Mouse (Mus musculus) ovary, adult 18-20 months (tissue): ENCODE data around the gene Golga5.
"Not testable (repeated sequence)": the region's sequence is repeated elsewhere in the genome, so short reads cannot be mapped to it uniquely, and the experiment has no call there.

Source experiments
- DNase-seq: peaks from one replicate; pipeline ENCODE4 v3.0.0; 2022; ENCODE audit warnings: low spot score, mixed read lengths

Golga5 gene

DNA sequence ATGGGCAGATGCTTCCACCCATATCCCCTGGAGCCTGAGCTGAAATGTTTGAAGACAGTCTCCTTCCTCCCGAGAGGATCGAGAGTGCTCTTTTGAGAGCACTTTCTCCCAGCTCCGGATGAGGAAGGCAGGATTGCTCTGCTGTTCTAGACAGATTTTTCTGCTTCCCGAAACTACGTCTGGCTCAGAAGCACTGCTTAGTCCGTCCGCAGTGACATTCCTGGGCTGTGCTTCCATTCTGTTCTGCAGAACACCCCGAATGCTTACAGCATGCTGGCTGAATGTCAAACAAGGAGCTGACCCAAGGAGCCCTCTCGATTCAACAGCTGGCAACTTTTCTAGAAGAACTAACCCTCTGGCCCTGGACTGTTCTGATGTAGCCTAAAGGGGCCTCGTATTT, 18.5 kb upstream of the Golga5 start:
- DNase-seq: no peak

DNA sequence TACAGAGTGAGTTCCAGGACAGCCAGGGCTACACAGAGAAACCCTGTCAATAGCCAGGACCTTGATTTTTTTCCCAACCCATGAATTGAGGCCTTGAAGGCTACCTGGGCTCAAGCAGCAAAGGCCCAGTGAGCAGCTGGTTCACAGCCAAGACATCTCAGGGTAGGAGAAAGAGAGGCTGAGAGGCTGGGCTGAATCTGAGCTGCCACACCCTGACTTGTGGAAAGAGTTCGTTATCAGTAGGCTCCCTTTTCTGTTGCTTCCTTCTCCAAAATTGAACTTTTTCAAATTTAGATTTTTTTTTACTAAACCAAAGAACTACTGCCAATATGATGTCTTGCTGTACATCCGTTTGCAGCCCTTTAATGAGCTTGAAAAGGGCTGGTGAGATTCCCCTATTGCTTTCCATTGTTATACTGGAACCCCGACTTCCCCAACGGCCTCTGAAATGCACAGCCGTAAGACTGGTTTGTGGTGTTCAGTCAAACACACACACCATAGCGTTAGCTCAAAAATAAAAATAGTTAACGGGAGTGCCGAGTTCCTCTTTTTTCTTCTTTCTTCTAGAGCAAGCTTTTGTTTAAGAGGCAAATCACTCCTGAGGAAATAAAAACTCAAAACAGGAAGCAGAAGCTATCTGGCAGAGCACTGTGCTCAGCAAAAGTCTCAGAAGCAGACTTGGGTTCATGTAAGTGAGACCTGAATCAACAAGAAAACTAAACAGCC, 17.6 kb upstream of the Golga5 start:
- no peak for DNase-seq

DNA sequence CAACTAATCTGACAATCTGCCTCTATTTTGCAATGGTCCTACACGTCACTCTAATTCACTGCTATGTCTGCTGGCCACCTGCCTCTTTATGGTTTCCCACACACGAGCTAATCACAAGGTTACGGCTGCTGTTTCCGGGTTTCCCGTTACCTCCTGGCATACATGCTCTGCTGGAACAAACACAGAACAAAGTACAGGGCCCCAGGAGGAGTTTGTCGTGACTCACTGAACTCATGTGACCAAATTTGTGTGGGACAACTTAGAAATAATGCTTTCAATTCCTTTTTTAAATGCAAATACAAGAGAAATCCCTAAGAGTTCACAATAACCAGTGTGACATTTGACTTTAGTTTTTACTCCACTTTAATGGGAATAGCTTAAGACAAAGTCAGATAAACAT, 15.4 kb upstream of the Golga5 start:
- DNase-seq: no peak

DNA sequence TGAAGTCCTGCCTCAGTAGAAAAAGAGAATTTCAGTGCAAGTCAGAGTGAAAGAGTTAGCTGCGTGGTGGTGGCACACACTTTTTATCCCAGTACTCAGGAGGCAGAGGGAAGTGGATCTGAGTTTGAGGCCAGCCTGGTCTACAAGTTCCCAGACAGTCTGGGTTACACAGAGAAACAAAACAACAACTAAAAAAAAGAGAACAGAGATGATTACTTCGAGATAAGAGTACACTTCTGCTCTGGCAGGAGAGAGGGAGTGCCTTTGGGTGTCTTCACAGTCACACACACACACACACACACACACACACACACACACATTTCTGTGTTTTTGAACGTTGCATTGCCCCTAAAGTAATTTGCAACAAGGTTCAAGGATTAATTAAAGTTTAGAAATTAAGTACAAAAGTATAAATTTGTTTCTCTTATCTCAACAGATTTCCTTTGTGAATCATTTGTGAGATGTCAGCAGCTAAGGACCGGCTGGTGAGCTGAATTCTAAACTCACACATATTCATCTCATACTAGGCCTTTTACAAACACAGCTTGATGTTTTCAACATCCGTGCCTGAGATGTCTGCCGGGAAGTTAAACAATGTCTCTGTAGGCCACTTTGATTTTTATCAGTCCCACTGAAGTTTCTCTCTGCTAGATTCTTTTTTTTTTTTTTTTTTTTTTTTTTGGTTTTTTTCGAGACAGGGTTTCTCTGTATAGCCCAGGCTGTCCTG, 12.3 kb upstream of the Golga5 start:
- no peak for DNase-seq

DNA sequence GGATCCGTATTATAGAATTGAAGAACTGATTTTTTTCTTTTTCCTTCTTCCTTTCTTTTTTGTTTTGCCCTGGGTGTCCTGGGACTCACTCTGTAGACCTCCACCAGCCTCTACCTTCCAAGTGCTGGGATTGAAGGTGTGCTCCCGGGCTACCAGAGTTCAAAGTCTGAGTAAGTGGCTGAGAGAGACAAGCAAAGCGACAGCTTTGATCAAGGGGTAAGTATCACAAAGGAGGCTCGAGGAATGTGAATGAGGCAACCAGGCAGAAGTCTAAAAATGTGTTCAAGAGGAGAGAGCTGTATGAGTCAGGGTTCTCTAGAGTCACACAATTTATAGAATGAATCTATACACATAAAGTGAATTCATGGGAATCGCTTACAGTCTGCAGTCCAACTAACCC, 8.9 kb upstream of the Golga5 start:
- no peak for DNase-seq

DNA sequence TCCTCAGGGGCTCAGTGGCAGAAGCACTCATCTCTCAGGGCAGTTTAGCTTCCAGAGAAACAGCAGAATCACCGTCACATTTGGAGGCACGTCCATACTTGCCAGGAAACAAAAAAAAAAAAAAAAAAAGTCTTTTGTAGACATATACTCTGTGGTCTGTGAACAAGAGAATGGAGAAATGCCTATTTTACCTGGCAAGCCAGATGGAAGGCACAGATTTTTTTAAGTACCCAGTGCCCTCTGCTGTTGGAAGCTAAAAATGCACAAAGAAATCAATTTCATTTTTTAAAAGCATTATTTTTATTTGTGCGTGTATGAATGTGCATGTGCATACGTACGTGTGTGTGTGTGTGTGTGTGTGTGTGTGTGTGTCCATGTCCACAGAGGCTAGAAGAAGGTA, 7.8 kb upstream of the Golga5 start:
- DNase-seq: no peak

DNA sequence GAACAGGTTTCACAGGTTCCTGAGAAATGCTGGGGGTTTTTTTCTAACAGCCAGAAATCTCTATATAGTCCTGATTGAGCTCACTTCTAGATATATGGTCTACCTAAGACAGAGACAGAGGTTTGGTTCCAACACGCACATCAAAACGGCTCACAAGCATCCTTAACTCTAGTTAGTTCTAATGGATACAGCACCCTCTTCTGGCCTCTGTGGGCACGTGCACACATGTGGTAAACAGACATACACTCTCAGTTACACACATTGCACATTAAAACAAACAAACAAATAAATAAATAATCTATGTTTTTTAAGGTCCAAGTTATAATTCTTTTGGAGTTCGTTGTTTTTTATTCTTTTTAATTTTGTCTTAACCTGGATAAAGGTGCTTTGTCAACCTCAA, 4.3 kb upstream of the Golga5 start:
- DNase-seq: no peak

DNA sequence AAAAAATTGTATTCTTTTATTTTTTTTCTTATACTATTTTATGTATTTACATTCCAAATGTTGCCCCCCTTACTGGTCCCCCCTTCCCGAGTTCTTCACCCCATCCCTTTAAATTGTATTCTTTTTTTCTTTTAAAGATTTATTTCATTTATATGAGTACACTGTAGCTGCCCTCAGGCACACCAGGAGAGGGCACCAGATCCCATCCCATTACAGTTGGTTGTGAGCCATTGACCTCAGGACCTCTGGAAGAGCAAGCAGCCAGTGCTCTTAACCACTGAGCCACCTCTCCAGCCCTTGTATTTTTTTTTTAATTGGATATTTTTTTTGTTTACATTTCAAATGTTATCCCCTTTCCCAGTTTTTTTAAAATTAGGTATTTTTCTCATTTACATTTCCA, 799 bp upstream of the Golga5 start:
- DNase-seq: no peak

DNA sequence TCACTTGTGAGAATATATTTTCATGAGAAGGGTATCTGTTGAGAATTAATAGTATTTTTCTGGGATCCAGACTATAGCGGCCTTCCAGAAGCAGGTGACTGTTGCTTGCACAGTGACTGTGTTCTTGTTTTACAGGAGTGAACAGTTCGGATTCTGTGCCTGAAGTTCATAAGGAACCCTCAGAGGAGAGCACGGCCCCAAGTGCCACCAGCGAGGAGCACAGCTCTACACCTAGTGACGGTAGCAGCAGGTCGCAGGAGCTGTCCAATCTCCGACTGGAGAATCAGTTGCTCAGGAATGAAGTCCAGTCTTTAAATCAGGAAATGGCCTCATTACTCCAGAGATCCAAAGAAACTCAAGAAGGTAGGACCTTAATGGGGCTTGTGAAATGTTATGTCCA, 5.5 kb downstream of the Golga5 start:
- DNase-seq: no peak

DNA sequence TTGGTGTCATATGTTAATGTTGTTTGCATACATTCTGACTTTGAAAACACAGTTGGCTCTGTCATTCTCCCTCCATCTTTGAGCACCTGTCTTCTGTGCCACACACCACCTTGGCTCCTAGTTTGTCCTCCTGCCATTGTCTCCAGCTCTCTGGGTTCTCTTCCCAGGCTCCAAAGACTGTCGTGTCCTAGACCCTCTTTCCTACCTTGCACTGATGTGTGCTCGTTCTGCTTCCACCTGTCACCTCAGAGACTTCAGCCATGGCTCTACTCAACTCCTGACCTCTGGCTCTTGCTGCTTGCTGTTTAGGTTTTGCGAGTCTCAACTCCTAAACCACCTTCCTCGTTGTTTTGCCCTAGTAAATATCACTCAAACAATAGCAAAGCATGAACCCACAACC, 11.5 kb downstream of the Golga5 start:
- DNase-seq: no peak

DNA sequence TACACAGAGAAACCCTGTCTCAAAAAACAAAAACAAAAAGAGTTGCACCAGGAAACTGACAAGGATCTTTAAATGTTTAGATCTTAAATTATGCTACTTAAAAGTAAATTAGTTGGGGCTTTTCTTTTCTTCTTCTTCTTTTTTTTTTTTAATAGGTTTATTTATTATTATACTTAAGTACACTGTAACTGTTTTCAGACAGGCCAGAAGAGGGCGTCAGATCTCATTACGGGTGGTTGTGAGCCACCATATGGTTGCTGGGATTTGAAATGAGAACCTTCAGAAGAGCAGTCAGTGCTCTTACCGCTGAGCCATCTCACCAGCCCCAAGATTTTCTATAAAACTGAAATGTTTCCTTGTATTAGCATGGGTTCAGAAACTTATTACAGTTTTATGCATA, 16.0 kb downstream of the Golga5 start:
- no peak for DNase-seq

DNA sequence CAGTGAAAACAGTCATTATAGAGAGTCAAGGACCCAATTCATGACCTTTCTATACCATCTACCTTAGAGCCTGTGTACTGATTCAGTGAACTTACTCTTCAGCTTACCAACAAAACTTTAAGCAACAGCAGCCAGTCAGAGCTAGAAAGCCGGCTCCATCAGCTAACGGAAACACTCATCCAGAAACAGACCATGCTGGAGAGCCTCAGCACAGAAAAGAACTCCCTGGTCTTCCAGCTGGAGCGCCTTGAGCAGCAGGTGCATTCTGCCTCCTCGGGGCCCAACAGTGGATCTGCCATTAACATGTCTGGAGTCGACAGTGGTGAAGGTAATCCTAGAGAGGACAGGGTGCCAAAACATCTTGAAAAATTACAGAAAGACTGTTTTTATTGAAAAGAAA, 23.0 kb downstream of the Golga5 start:
- DNase-seq: no peak

DNA sequence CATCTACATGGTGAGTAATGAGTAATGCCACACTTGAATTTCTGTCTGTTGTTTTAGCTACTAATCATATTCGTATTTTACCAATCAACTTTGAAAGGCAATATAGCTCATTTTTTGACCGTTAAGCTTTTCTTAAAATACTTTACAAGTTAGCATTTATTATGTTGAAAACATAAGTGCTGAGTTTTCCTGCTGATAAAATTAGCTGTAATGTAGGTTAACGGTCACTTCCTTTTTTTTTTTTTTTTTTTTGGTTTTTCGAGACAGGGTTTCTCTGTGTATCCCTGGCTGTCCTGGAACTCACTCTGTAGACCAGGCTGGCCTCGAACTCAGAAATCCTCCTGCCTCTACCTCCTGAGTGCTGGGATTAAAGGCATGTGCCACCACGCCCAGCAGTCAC, 26.8 kb downstream of the Golga5 start:
- DNase-seq: not testable (repeated sequence)

DNA sequence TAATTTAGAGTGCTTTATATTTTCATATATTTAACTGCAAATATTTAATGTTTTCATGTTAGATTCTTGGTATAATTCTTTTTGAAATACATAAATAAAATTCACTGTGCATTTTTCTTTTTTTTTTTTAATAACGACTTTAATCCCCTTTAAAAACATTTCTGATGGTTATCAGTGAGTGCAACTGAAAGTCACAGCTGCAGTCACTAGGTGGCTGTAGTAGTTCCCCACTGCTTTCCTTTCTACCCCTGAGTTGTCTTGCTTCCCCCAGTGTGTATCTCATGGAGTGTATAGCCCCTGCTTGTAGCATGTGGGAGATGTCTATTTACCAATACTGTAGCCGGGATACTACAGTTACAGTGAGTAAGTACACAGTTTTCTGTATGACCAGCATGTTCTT, 29.0 kb downstream of the Golga5 start:
- DNase-seq: no peak

DNA sequence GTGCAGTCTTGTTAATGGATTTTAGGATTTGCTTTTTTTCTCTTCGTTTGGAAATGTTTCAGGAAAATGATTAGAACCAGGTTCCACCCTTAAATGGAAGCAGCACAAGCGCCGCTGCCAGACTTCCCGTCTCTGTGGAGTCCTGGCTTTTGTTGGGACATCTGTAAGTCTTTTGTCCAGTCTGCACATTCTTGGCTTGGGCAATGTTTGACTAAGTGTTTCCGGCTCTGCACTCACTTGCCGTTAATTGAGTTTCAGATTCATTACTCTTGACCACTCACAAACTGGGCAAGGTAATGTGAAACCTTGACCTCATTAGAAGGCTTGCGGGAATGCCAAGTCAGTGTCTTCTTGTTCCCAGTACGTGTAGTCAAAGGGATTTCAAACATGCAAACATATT, 29.8 kb downstream of the Golga5 start:
- peak; percentile 2 for DNase-seq

DNA sequence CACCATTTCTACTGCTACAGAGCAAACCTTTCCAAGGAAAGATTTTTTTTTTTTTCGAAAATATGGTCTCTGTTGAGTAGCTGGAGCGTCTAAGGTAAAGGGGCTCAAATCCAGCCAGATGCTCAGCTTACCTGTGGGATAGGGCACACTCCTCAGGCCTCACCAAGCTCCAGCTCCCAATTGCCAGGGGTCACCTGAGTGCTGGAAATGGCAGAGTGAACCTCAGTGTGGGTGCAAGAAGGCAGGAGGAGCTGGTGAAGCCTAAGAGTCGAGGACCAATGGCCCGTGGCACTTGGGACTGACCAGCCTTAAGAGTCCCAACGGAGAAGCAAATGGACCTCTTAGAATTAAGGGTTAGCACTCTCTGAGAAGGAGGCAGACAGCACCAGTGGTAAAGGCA, 30.3 kb downstream of the Golga5 start:
- DNase-seq: no peak

DNA sequence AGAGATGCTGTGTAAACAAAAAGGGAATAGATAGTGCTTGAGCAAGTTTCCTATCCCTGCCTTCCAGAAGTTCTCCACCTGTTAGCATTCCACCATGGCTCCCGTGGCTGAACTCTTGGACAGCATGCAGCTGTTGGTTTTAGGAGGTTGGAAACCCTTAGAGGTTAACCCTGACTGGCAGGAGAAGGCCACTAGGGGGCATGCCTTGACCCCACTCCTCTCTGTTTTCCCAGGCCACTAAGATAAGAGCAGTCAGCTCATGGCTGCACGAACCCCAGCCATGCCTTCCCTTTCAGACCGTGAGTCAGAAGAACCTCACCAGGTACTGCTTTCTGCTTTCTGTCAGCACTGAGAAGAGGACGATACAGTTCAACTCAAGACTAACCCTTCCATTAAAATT, 30.8 kb downstream of the Golga5 start:
- no peak for DNase-seq

DNA sequence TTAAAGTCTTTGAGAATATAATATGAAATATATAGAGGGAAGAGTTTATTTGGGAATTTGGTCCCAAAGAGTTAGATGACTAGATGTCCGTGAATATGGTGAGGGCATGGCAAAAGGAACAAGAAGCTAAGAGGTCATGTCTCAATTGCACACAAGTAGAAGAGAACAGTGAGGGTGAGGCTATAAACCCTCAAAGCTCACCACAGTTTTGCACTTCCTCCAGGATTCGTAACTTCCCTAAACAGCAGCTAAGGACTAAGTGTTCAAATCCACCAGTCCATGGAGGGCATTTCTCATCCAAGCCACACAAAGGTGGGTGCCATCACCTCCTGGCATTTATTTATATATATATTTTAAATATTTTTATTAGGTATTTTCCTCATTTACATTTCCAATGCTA, 32.1 kb downstream of the Golga5 start:
- no peak for DNase-seq

DNA sequence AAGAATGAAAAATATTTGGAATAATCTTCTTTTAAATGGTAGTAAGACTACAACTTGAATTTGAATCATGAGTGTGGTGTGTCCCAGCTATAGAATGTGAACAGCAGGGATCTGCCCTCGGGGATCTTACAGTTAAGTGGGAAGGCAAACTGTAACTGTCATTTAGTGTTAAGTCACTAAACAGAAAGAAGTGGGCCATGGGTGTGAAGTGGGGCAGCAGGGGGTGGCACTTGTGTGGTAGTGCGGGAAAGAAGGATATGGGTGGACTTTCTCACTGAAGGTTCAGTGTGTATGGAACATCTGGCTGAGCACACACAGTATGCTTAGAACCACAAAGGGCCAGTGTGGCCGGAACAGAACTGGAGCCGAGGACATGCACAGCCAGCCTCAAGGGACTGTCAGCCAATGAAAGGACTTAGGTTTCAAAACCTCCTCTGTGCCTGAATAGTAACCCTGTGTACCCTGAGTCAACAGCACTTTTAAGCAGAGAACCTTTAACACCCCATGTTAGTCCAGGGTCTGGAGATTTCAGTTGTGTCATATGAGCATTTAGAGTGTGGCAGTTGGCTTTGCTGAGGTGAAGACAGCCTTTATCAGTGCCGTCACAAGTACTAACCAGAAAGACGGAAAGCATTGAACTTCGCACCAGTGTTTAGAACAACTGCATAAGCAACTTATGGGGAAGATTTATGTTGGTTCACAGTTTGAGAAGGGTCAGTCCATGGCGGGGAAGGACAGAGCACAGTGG, 33.1 kb downstream of the Golga5 start:
- DNase-seq: no peak

DNA sequence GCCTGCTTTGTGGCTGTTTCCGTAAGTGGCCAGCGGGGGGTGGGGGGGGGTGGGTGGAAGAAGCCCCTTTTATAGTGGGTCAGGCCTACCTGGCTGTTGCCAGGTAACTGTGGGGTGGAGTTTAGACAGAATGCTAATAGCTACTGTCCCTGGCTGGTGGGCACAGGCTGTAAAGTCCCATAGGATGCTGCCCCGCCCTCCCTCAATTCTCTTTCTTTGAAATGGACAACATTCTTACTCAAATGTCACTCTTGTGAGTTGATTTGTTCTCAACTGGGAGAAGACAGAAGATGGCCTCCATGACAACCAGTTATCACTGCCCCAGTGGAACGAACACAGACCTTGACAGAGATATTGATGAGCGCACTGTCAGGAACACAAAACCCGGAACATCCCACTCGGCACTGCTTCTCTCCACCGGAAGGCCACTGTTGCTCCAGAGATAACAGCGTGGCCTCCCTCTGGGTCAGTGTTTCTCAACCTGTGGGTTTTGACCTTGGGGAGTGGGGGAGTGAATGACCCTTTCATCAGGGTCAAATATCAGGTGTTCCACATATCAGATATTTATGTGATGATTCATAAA, 36.3 kb downstream of the Golga5 start:
- no peak for DNase-seq

DNA sequence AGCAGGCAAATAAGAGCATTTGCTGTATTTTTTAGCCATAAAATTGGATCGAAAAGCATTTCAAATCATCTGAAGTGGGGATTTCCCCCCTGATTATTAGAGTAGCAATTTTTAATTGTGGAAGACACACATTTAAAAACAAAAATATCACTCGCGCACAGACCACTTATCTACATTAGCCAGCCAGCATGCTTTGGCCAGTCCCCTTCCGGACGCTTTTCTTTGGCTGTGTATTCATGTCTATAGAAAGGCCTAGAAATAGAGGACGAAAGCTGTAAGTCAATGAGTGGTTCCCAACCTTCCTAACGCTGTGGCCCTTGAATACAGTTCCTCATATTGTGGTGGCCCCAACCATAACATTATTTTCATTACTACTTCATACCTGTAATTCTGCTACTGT, 37.0 kb downstream of the Golga5 start:
- no peak for DNase-seq

DNA sequence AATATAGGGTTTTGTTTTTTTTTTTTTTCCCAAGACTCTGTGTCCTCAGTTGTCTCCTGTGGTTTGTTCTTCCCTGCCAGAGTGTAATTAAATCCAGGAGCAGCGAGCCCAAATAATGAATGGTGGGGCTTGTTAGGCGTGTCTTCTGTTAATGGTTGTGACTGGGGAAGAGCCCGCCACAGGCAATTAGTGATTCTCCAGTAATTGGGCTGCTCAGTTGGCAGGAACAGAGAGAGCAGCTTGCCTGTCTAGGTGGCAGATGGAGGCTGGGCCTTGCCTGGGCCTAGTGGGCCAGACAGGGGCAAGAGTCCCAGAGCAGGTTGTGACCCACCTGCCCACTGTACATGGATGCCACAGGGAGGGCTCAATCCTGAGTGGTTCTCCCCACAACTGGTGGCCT, 42.4 kb downstream of the Golga5 start:
- DNase-seq: no peak

DNA sequence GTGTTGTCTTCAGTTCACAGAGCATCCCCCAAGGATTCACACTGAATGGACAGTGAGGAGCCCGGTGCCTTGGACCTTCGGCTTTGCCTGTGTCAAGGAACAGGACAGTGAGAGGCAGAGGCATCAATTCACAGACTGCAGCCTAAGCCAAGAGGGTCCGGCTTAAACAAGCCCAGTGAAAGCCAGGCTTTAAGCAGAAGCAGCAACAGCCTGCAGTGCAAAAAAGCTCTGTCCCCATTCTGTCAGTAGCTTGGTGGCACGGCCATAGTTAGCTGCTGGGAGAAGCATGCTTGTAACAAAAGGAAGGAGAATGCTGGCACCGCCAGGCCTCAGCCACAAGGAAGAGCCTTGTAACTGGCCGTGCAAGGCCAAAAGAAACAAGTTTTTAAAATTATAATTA, 45.2 kb downstream of the Golga5 start:
- no peak for DNase-seq
